Mouse (Mus musculus): Measurements from ENCODE around the gene Slc22a5. TPM values are rescaled to one million over a fixed set of nuclear protein-coding genes. Genes with fewer than 3 reads are reported as not detected.
"Not testable (repeated sequence)": the region's sequence is repeated elsewhere in the genome, so short reads cannot be mapped to it uniquely, and the experiment has no call there.

Gene Slc22a5
- polyA plus RNA-seq (2015; fragmentation: Nextera tagmentation; extraction: Ambion mirVana), result 8.1 and 10.8 TPM in 2 replicates

DNA sequence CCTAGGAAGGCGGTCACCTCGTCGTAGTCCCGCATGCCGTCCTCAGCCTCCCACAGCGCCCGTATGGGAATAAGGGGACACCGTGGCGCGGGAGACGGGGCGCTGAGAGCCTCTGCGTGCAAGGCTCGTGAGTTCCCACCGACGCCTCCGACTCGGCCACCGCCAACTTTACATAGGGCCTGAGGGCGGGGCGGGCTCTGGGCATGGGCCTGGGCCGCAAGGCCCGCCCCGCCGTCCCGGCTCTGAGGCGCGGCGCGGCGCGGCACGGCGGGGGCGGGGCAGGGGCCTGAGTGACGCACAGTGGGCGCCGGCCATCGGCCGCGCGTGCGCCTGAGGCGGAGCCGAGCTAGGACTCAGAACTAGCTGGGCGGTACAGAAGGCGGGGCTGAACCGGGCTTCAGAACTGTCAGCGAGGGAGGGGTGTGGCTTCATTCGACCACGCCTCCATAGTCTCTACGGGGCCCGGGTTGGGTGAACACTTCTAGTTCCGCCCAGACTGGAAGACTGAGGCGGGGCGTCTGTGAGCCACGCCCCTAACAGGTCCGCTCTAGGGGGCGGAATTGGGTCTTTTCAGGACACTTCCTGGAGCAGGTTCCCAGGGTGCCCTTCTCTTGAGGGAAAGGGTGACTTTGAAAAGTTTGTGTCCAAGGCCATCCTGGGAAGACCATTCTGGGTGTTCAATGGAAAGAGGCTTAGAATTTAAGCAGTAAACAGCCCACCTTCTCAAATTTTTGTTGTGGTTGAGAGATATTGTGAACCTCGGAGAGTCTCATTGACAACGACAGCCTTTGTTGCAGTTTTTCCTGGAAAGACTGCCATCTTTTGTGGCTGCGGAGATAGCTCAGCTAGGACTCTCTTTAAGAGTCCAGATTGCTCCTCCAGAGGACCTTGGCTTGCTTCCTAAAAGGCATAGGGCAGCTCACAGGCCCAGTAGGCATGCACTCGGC, at the start of gene Slc22a5:
Gene Slc22a5, minus strand, starts transcription at position 156 of the 947 bp plus-strand sequence.
- 4% methylated on average over 63 of the region's 63 CpGs for WGBS
- Histone ChIP-seq H3K9me3 (no peaks in the 10 kb centered on the region), H3K4me1 (replicated peaks) (peaks cover 25% of the 10 kb centered on the region), H3K4me2 (peak within 1 kb of the TSS; percentile 85), H3K4me3 (peak within 1 kb of the TSS; percentile 62), H3K9ac (peak within 1 kb of the TSS; percentile 79), H3K27me3 (no peaks in the 10 kb centered on the region), H3K36me3 (no peaks in the 10 kb centered on the region), H3K27ac (peak within 1 kb of the TSS; percentile 70)
- peak; percentile 99 for ATAC-seq (ENCODE audit: low FRiP score)

- H3K4me3 ChIP-seq; ATAC-seq (ENCODE audit: low FRiP score): not testable (repeated sequence)
- 77% methylated on average over 4 of the region's 4 CpGs for WGBS
These were observed 40.5 kb upstream of the Slc22a5 start for GRCm38 (mm10) chr11:53931944-53932318.

GRCm38 (mm10) chr11:53931091-53931943, 39.9 kb upstream of the Slc22a5 start:
- Histone ChIP-seq H3K27ac (no peak overlapping the region), H3K9me3 (no peaks in the 10 kb centered on the region), H3K36me3 (no peaks in the 10 kb centered on the region), H3K27me3 (no peaks in the 10 kb centered on the region), H3K4me1 (replicated peaks) (no peaks in the 10 kb centered on the region), H3K4me2 (no peak overlapping the region), H3K9ac (no peak overlapping the region), H3K4me3 (no peak overlapping the region)
- WGBS, result 34% methylated on average over 17 of the region's 17 CpGs
- ATAC-seq (ENCODE audit: low FRiP score), result no peak

More at GRCm38 (mm10) chr11:53931944-53932318, 40.5 kb upstream of the Slc22a5 start:
- H3K27me3 ChIP-seq; H3K4me1 ChIP-seq (replicated peaks); H3K36me3 ChIP-seq; H3K9ac ChIP-seq; H3K9me3 ChIP-seq; H3K27ac ChIP-seq; H3K4me2 ChIP-seq: not testable (repeated sequence)

DNA sequence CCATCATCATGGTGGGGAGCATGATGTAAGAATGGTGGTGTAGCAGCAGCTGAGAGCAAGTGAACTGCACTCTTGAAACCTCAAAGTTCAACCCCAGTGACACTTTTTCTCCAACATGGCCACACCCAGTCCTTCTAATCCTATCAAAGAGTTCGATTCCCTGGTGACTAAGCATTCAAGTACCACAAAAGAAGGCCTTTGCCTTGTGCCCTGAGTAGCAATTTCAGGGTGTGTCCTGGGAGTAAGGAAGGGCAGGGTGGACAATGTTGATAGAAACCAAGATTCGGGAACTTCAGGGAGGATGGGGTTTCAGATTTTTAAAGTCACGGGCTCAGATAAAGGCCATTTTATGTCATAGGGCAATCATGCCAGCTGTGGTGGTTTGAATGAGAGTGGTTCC, 38.3 kb upstream of the Slc22a5 start:
- no peaks in the 10 kb centered on the region for H3K9me3 ChIP-seq
- H3K27me3 ChIP-seq, result no peaks in the 10 kb centered on the region
- no peaks in the 10 kb centered on the region for H3K4me1 ChIP-seq (replicated peaks)
- no peak overlapping the region for H3K27ac ChIP-seq
- H3K36me3 ChIP-seq, result no peaks in the 10 kb centered on the region
- no peak overlapping the region for H3K9ac ChIP-seq
- no peak overlapping the region for H3K4me3 ChIP-seq
- 83% methylated on average over 3 of the region's 3 CpGs for WGBS
- H3K4me2 ChIP-seq, result no peak overlapping the region
- no peak for ATAC-seq (ENCODE audit: low FRiP score)

- no peaks in the 10 kb centered on the region for H3K9me3 ChIP-seq
- no peak overlapping the region for H3K4me3 ChIP-seq
- no peak overlapping the region for H3K27ac ChIP-seq
- no peak overlapping the region for H3K4me2 ChIP-seq
- no peak overlapping the region for H3K9ac ChIP-seq
- no peaks in the 10 kb centered on the region for H3K4me1 ChIP-seq (replicated peaks)
- WGBS, result 80% methylated on average over 3 of the region's 3 CpGs
- no peak for ATAC-seq (ENCODE audit: low FRiP score)
- H3K27me3 ChIP-seq, result no peaks in the 10 kb centered on the region
- no peaks in the 10 kb centered on the region for H3K36me3 ChIP-seq
These were observed 37.1 kb upstream of the Slc22a5 start for GRCm38 (mm10) chr11:53928585-53928984.

- ATAC-seq (ENCODE audit: low FRiP score), result no peak
These were observed 34.8 kb upstream of the Slc22a5 start for GRCm38 (mm10) chr11:53926303-53926702.

GRCm38 (mm10) chr11:53918851-53919250, 27.4 kb upstream of the Slc22a5 start:
- ATAC-seq (ENCODE audit: low FRiP score), result no peak
- H3K4me3 ChIP-seq, result no peak overlapping the region
- H3K9me3 ChIP-seq, result no peaks in the 10 kb centered on the region
- no peak overlapping the region for H3K27ac ChIP-seq
- 96% methylated on average over 4 of the region's 4 CpGs for WGBS
- no peaks in the 10 kb centered on the region for H3K27me3 ChIP-seq
- no peaks in the 10 kb centered on the region for H3K4me1 ChIP-seq (replicated peaks)
- H3K4me2 ChIP-seq, result no peak overlapping the region
- H3K36me3 ChIP-seq, result no peaks in the 10 kb centered on the region
- no peak overlapping the region for H3K9ac ChIP-seq

More at GRCm38 (mm10) chr11:53926303-53926702, 34.8 kb upstream of the Slc22a5 start:
- Histone ChIP-seq H3K27me3 (no peaks in the 10 kb centered on the region), H3K27ac (no peak overlapping the region), H3K36me3 (no peaks in the 10 kb centered on the region), H3K4me1 (replicated peaks) (no peaks in the 10 kb centered on the region), H3K4me3 (no peak overlapping the region), H3K9me3 (no peaks in the 10 kb centered on the region), H3K9ac (no peak overlapping the region), H3K4me2 (no peak overlapping the region)
- 92% methylated on average over 5 of the region's 5 CpGs for WGBS

- Histone ChIP-seq H3K4me1 (replicated peaks) (no peaks in the 10 kb centered on the region), H3K4me3 (no peak overlapping the region), H3K27ac (no peak overlapping the region), H3K27me3 (no peaks in the 10 kb centered on the region), H3K9me3 (no peaks in the 10 kb centered on the region), H3K9ac (no peak overlapping the region), H3K4me2 (no peak overlapping the region), H3K36me3 (no peaks in the 10 kb centered on the region)
- no peak for ATAC-seq (ENCODE audit: low FRiP score)
- WGBS, result 87% methylated on average over 4 of the region's 4 CpGs
These were observed 19.6 kb upstream of the Slc22a5 start for GRCm38 (mm10) chr11:53911011-53911410.

- H3K4me3 ChIP-seq, result no peak overlapping the region
- H3K9ac ChIP-seq, result no peak overlapping the region
- no peak overlapping the region for H3K4me2 ChIP-seq
- H3K27me3 ChIP-seq, result no peaks in the 10 kb centered on the region
- no peaks in the 10 kb centered on the region for H3K36me3 ChIP-seq
- no peak overlapping the region for H3K27ac ChIP-seq
- no peaks in the 10 kb centered on the region for H3K9me3 ChIP-seq
- H3K4me1 ChIP-seq (replicated peaks), result no peaks in the 10 kb centered on the region
- WGBS, result 93% methylated on average over 8 of the region's 8 CpGs
- ATAC-seq (ENCODE audit: low FRiP score), result no peak
These were observed 17.2 kb upstream of the Slc22a5 start for GRCm38 (mm10) chr11:53908686-53909085.

DNA sequence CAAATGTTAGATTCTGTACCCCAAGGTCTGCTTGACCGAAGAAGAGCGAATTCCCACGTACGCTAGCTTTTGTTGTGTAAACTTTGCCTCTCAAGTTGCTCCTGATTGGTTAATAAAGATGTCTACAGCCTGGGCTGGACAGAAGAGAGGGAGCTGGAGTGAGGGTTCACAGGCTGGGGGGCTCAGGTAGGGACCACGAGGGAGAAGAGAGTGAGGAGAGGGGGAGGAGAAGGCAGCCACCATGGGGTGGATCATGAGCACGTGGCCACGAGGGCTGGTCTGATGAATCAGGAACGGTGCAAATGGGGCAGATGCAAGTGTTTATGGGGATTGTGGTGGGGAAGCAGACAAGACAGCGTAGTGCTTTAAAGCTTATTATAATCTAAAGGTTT, 13.1 kb upstream of the Slc22a5 start:
- no peak for ATAC-seq (ENCODE audit: low FRiP score)
- Histone ChIP-seq H3K36me3 (no peaks in the 10 kb centered on the region), H3K9me3 (no peaks in the 10 kb centered on the region), H3K4me3 (no peak overlapping the region), H3K4me2 (no peak overlapping the region), H3K9ac (no peak overlapping the region), H3K27me3 (no peaks in the 10 kb centered on the region), H3K27ac (no peak overlapping the region), H3K4me1 (replicated peaks) (no peaks in the 10 kb centered on the region)
- 78% methylated on average over 9 of the region's 9 CpGs for WGBS

- H3K27me3 ChIP-seq, result no peaks in the 10 kb centered on the region
- no peak overlapping the region for H3K9ac ChIP-seq
- 51% methylated on average over 16 of the region's 16 CpGs for WGBS
- no peak overlapping the region for H3K4me3 ChIP-seq
- H3K27ac ChIP-seq, result no peak overlapping the region
- ATAC-seq (ENCODE audit: low FRiP score), result no peak
- H3K36me3 ChIP-seq, result no peaks in the 10 kb centered on the region
- H3K9me3 ChIP-seq, result no peaks in the 10 kb centered on the region
- H3K4me2 ChIP-seq, result no peak overlapping the region
- no peaks in the 10 kb centered on the region for H3K4me1 ChIP-seq (replicated peaks)
These were observed 12.5 kb upstream of the Slc22a5 start for GRCm38 (mm10) chr11:53903781-53904533.

DNA sequence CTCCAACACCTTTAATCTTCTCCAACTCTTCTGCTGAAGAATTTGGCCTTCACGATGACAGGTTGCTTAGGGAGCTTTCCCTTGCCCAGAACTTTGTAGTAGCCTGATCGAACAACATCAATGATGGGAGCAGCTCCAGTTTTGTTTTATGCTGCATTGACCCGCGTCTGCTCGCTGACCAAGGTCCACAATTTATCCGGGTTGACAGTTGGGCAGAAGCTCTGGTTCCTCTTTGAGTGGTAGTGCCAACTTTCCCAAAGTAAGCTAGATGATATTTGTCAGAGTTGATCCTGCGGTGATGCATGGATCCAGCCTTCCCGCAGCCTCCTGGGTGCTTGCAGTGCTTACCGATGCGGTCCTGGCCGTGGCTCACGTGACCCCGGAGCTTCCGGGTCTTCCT, 11.3 kb upstream of the Slc22a5 start:
- no peaks in the 10 kb centered on the region for H3K9me3 ChIP-seq
- no peak overlapping the region for H3K9ac ChIP-seq
- ATAC-seq (ENCODE audit: low FRiP score), result no peak
- H3K27me3 ChIP-seq, result no peaks in the 10 kb centered on the region
- no peak overlapping the region for H3K27ac ChIP-seq
- H3K4me2 ChIP-seq, result no peak overlapping the region
- H3K36me3 ChIP-seq, result no peaks in the 10 kb centered on the region
- WGBS, result 94% methylated on average over 14 of the region's 14 CpGs
- H3K4me1 ChIP-seq (replicated peaks), result no peaks in the 10 kb centered on the region
- no peak overlapping the region for H3K4me3 ChIP-seq
